ENCODE assay signal across 9 mouse cellular contexts in the genomic region with DNA sequence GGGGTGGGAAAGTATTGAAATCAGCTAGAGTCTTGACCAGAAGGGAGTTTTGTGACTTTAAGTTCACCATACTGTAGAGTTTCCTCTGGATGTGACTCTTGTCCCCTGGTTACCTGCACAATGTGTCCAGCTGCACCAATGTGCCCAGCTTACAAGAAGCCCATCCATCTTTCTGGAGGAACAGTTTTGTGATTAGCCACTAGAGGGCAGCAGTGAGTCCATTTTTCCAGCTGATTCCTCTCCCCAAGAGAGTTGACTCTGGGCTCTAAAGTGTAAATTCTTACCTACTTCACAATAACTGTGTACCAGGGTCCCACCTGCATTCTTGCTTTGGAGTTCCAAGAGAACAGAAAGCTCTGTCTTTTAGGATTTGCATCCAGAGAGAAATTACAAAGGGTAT.
DNase-seq lines count a peak whose midpoint lies in the region; ATAC-seq and TF ChIP-seq lines count a peak whose summit lies in the region.
"Had no signal": no experiment of that assay in that cellular context is flagged by ENCODE, and none has a peak within 500 bp of the region (broad histone marks: within the 10 kb centered on the region; RNA-seq: fewer than 3 reads in every experiment).

No protein-coding gene starts in this region.

- no peak overlapping the region for H3K4me3 ChIP-seq in cortical plate, adult 2 months (ENCODE audit: insufficient read depth, low read length)
- H3K4me3 ChIP-seq in liver, embryonic 14.5 days (ENCODE audit: insufficient read depth in 1 of 2, low read depth in 2 of 2, low read length in 2 of 2), result no peak overlapping the region
- H3K4me3 ChIP-seq: limb, embryonic 13.5 days had no signal

- no peaks in the 10 kb centered on the region for H3K4me1 ChIP-seq in cortical plate, adult 2 months (ENCODE audit: control insufficient read depth, insufficient read depth, low read length)
- no peaks in the 10 kb centered on the region for H3K4me1 ChIP-seq in liver, embryonic 14.5 days (replicated peaks; ENCODE audit: control insufficient read depth in 2 of 2, insufficient read depth in 2 of 2, low read length in 1 of 2)

- no peak for ATAC-seq in liver, embryonic 14.5 days (ENCODE audit: insufficient read depth)

- no peaks in the 10 kb centered on the region for H3K9me3 ChIP-seq in liver, embryonic 14.5 days (ENCODE audit: control insufficient read depth, low read length)

- H3K36me3 ChIP-seq in liver, embryonic 14.5 days (replicated peaks; ENCODE audit: control insufficient read depth, insufficient read depth, low read depth), result no peaks in the 10 kb centered on the region
- H3K36me3 ChIP-seq: limb, embryonic 13.5 days had no signal

- DNase-seq in adrenal gland, adult 18-20 months (ENCODE audit: low spot score in 2 of 2), result peak; percentile 52 to 64
- no peak for DNase-seq in adrenal gland, adult 8-10 months
- peak; percentile 10 to 32 for DNase-seq in spleen, postnatal 10 days (ENCODE audit: low spot score in 2 of 2)
- DNase-seq in spleen, postnatal 36 days (ENCODE audit: low spot score in 2 of 2), result no peak
- DNase-seq in kidney, postnatal 14 days, result peak; percentile 58
- DNase-seq in liver, embryonic 14.5 days (ENCODE audit: low read depth in 3 of 3, low spot score in 3 of 3), result peak in 1 of 3 experiments; percentile 4
- peak; percentile 20 for DNase-seq in skeletal muscle tissue, adult 2 months (ENCODE audit: low read depth, low spot score)

- peak; percentile 68 for TF ChIP-seq CTCF in cortical plate, adult 2 months (IDR thresholded peaks at IDR 0.05; ENCODE audit: extremely low read depth, insufficient read depth, low read length)
- TF ChIP-seq CTCF in liver, embryonic 14.5 days (IDR thresholded peaks at IDR 0.05; ENCODE audit: low read depth), result peak; percentile 74

- no peak for TF ChIP-seq POLR2A in cortical plate, adult 2 months (IDR thresholded peaks at IDR 0.05; ENCODE audit: extremely low read depth, insufficient read depth, low read length)

- no peak overlapping the region for H3K27ac ChIP-seq in cortical plate, adult 2 months (ENCODE audit: insufficient read depth, low read length)
- no peak overlapping the region for H3K27ac ChIP-seq in liver, embryonic 14.5 days
- H3K27ac ChIP-seq: limb, embryonic 13.5 days had no signal

- H3K4me2 ChIP-seq in liver, embryonic 14.5 days (ENCODE audit: low read depth), result no peak overlapping the region
- H3K4me2 ChIP-seq: limb, embryonic 13.5 days had no signal

- H3K9ac ChIP-seq in liver, embryonic 14.5 days (replicated peaks), result no peak overlapping the region
- H3K9ac ChIP-seq: limb, embryonic 13.5 days had no signal

- no peaks in the 10 kb centered on the region for H3K27me3 ChIP-seq in liver, embryonic 14.5 days (ENCODE audit: control insufficient read depth, insufficient read depth, low read length)

- TF ChIP-seq EP300 in liver, embryonic 14.5 days (IDR thresholded peaks at IDR 0.05; ENCODE audit: low read depth), result no peak

Comparison
In these comparisons a context has a peak if more than half of its experiments do, and no peak if none do; other contexts are left out.
1. DNase-seq: peak in adrenal gland, adult 18-20 months (2 of 2), spleen, postnatal 10 days (2 of 2), kidney, postnatal 14 days (single experiment) and skeletal muscle tissue, adult 2 months (single experiment); none in adrenal gland, adult 8-10 months (single experiment) and spleen, postnatal 36 days (0 of 2).